Mouse (Mus musculus) embryonic facial prominence, embryonic 14.5 days (tissue): ENCODE measurements around the gene Atp5g1. TPM values are rescaled to one million over a fixed set of nuclear protein-coding genes. Genes with fewer than 3 reads are reported as not detected.
A peak's percentile ranks its signal among the peaks of the same experiment; 100 is the strongest.

Source experiments
- ATAC-seq: fragments of 200-750 bp; cut with Nextera tagmentation; 2 replicates; pipeline ENCODE4 v1.8.0; 2017; ENCODE audit warnings: low read depth, moderate number of reproducible peaks, moderate TSS enrichment
- DNase-seq: peaks from one replicate; pipeline ENCODE4 v3.0.0-alpha.2; 2015; ENCODE audit warnings: low spot score
- H3K27ac ChIP-seq: fragments of 300-500 bp; sonication (generic); replicated peaks from 2 replicates; pipeline ENCODE4 v1.5.1; 2014; ENCODE audit warnings: low read depth, mild to moderate bottlenecking, low read length, moderate library complexity
- H3K27me3 ChIP-seq: fragments of 300-500 bp; sonication (generic); replicated peaks from 2 replicates; pipeline ENCODE4 v1.6.1; 2014; ENCODE audit warnings: low read length; ENCODE audit not compliant: control insufficient read depth, insufficient read depth
- H3K36me3 ChIP-seq: fragments of 300-500 bp; sonication (generic); 2 replicates; pipeline ENCODE4 v1.6.1; 2014; ENCODE audit warnings: low read length, mixed read lengths; ENCODE audit not compliant: control insufficient read depth, insufficient read depth
- H3K4me1 ChIP-seq: fragments of 300-500 bp; sonication (generic); 2 replicates; pipeline ENCODE4 v1.6.1; 2014; ENCODE audit warnings: antibody characterized with exemption, low read length; ENCODE audit not compliant: control insufficient read depth, insufficient read depth
- H3K4me2 ChIP-seq: fragments of 300-500 bp; sonication (generic); 2 replicates; pipeline ENCODE4 v1.6.1; 2014; ENCODE audit warnings: low read depth, mild to moderate bottlenecking, low read length, moderate library complexity, mixed read lengths
- H3K4me3 ChIP-seq: fragments of 300-500 bp; sonication (generic); 2 replicates; pipeline ENCODE4 v1.5.1; 2014; ENCODE audit warnings: low read depth, mild to moderate bottlenecking, low read length
- H3K9ac ChIP-seq: fragments of 300-500 bp; sonication (generic); 2 replicates; pipeline ENCODE4 v1.6.1; 2014; ENCODE audit warnings: low read depth, mild to moderate bottlenecking, low read length, moderate library complexity, mixed read lengths
- H3K9me3 ChIP-seq: fragments of 300-500 bp; sonication (generic); 2 replicates; pipeline ENCODE4 v1.6.1; 2016; ENCODE audit warnings: low read length; ENCODE audit not compliant: control insufficient read depth
- WGBS: fragments of 180-500 bp; shearing (Covaris S2); extraction: QIAGEN DNeasy Blood & Tissue Kit; methylation state at CpG from one replicate; pipeline ENCODE4 v1.1.7; 2014; 5-methylcytosine and 5-hydroxymethylcytosine counted together
- polyA plus RNA-seq: library from polyadenylated mRNA; unstranded; fragments of >200 nt; fragmentation: Nextera tagmentation; extraction: Ambion mirVana; gene quantifications from 2 replicates; pipeline ENCODE4 v1.2.1, GENCODE M21; 2014

The Atp5g1 gene
- polyA plus RNA-seq, 1 experiment from 2014 or later = 777 TPM

DNA sequence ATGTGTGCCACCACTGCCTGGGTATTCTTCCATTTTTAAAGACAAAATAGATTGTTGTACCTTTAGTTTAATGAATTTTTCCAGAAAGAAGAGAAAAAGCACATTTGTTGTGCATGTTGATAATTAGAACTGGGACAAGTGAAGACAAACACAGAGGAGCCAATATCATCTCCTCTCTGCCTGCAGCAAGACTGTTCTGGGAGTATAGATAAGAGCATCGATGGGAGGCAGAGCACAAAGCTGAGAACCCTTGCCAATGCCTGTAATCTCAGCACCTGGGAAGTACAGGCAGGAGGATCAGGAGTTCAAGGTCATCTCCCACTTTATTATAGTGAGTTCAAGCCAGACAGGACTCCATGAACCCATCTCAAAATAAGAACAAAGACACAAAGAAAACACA, 36.9 kb downstream of the Atp5g1 start:
- DNase-seq (no peak), ATAC-seq (no peak)
- Histone ChIP-seq H3K4me1 (peaks cover 11% of the 10 kb centered on the region), H3K9ac (no peak overlapping the region), H3K27ac (no peak overlapping the region), H3K27me3 (no peaks in the 10 kb centered on the region), H3K36me3 (peaks cover 28% of the 10 kb centered on the region), H3K4me2 (no peak overlapping the region), H3K9me3 (no peaks in the 10 kb centered on the region), H3K4me3 (no peak overlapping the region)
- 93% methylated on average over 1 of the region's 1 CpGs for WGBS

DNA sequence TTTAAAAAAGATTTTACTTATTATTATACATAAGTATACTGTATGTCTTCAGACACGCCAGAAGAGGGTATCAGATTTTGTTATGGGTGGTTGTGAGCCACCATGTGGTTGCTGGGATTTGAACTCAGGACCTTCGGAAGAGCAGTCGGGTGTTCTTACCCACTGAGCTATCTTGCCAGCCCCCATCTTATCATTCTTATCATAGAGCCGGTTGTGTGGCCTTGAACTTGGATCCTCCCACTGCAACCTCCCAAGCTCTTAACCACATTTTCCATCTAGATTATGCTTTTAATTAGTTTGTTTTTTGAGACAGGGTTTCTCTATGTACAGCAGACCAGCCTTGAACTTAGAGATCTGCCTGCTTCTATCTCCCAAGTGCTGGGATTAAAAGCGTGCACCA, 38.0 kb downstream of the Atp5g1 start:
- no peak overlapping the region for H3K4me2 ChIP-seq
- no peak overlapping the region for H3K27ac ChIP-seq
- H3K4me1 ChIP-seq = peaks cover 11% of the 10 kb centered on the region
- no peaks in the 10 kb centered on the region for H3K9me3 ChIP-seq
- H3K36me3 ChIP-seq = peaks cover 23% of the 10 kb centered on the region
- H3K9ac ChIP-seq = no peak overlapping the region
- ATAC-seq (no peak), DNase-seq (no peak)
- WGBS = 88% methylated on average over 5 of the region's 5 CpGs
- no peaks in the 10 kb centered on the region for H3K27me3 ChIP-seq
- H3K4me3 ChIP-seq = no peak overlapping the region

DNA sequence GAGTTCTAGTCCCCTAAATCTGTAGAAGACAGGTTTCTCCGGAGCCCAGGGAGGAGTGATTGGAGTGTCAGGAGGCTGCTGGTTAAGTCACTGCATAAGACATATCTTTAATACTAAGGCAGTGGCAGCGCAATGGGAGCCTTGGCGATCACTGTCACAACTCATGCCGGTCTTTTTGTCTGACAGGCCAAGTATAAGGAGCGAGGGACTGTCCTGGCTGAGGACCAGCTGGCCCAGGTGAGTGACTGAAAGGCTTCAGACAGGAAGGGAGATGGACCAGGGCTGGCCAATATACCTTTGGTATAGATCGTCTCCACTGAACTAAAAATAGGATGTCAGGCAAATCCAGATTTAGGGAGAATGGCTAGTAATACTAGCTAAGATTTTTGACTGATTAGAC, 40.3 kb downstream of the Atp5g1 start:
- Histone ChIP-seq H3K9ac (peak overlapping the region; percentile 73), H3K4me2 (peak overlapping the region; percentile 86), H3K4me3 (peak overlapping the region; percentile 58), H3K36me3 (peaks cover 6% of the 10 kb centered on the region), H3K27me3 (no peaks in the 10 kb centered on the region), H3K27ac (no peak overlapping the region), H3K4me1 (peaks cover 11% of the 10 kb centered on the region), H3K9me3 (no peaks in the 10 kb centered on the region)
- DNase-seq (no peak), ATAC-seq (no peak)
- 9% methylated on average over 6 of the region's 6 CpGs for WGBS

DNA sequence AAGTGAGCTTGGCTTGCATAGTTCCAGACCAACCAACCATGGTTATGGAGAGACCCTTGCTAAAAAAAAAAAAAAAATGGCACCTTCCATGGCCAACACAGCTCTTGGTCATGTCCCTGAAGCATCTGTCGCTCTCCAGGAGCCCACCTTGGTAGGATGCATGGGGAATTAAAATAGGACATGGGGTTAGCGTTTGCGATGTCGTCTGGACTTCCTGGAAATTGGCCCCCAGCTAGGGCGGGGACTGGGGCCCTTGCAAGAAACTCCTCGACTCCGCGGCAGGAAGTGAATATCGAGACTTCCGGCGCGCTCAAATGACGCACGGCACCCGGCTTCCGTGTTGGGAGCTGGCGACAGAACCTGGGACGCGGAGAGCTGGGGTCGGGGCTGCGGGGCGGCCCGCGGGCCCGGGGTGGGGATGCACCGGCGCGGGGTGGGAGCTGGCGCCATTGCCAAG, 40.8 kb downstream of the Atp5g1 start, which contains the start of gene Snf8:
Gene Snf8, plus strand, starts transcription at position 290 of the 457 bp plus-strand sequence.
- H3K9ac ChIP-seq = peak within 1 kb of the TSS; percentile 73
- DNase-seq (peak; percentile 96), ATAC-seq (peak; percentile 92)
- peaks cover 6% of the 10 kb centered on the region for H3K36me3 ChIP-seq
- peak within 1 kb of the TSS; percentile 61; the same call in 1 of the 2 replicates for H3K27ac ChIP-seq
- H3K4me2 ChIP-seq = peak within 1 kb of the TSS; percentile 86
- H3K9me3 ChIP-seq = no peaks in the 10 kb centered on the region
- peak within 1 kb of the TSS; percentile 58 for H3K4me3 ChIP-seq
- no peaks in the 10 kb centered on the region for H3K27me3 ChIP-seq
- H3K4me1 ChIP-seq = peaks cover 11% of the 10 kb centered on the region
- 0% methylated on average over 18 of the region's 29 CpGs for WGBS

DNA sequence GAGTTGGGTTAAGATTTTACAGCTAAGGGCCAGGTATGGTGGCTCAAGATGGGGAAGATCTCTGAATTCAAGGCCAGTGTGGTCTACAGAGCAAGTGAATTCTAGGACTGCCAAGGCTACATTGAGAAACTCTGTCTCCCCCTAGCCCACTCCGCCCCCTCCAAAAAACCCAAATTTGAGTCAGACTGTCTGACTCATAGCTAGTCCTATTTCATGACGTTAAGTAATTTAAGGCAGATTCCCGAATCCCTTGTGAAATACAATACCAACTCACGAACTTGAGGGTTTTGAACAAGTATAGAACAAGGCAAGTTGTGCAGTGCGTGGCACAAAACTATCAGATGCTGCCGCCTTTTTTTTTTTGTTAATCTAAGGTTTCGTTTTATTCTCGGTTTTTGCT, 41.4 kb downstream of the Atp5g1 start:
- Histone ChIP-seq H3K4me2 (peak overlapping the region; percentile 86), H3K9me3 (no peaks in the 10 kb centered on the region), H3K9ac (peak overlapping the region; percentile 73), H3K4me1 (peaks cover 11% of the 10 kb centered on the region), H3K4me3 (peak overlapping the region; percentile 58), H3K36me3 (peaks cover 1% of the 10 kb centered on the region; the same call in 1 of the 2 replicates), H3K27me3 (no peaks in the 10 kb centered on the region), H3K27ac (peak overlapping the region; percentile 61; the same call in 1 of the 2 replicates)
- ATAC-seq (no peak), DNase-seq (no peak)
- WGBS = 49% methylated on average over 8 of the region's 8 CpGs

DNA sequence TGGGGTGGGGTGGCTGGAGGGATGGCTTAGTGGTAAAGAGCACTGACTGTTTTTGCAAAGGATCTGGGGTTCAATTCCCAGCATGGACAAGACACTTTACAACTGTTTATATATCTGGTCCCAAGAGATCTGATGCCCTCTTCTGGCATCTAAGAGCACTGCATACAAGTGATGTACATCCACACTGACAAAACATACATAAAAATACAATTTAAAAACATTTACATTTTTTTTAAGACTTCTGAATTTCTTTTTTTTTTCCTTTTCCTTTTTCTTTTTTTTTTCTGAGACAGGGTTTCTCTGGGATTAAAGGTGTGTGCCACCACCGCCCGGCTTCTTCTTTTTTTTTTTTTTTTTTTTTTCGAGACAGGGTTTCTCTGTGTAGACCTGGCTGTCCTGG, 42.2 kb downstream of the Atp5g1 start:
- no peak overlapping the region for H3K4me3 ChIP-seq
- no peaks in the 10 kb centered on the region for H3K9me3 ChIP-seq
- no peak for DNase-seq
- H3K4me2 ChIP-seq = no peak overlapping the region
- peaks cover 11% of the 10 kb centered on the region for H3K4me1 ChIP-seq
- H3K9ac ChIP-seq = no peak overlapping the region
- H3K36me3 ChIP-seq = no peaks in the 10 kb centered on the region
- no peaks in the 10 kb centered on the region for H3K27me3 ChIP-seq
- H3K27ac ChIP-seq = no peak overlapping the region
- WGBS = 98% methylated on average over 3 of the region's 3 CpGs
- ATAC-seq = no peak

DNA sequence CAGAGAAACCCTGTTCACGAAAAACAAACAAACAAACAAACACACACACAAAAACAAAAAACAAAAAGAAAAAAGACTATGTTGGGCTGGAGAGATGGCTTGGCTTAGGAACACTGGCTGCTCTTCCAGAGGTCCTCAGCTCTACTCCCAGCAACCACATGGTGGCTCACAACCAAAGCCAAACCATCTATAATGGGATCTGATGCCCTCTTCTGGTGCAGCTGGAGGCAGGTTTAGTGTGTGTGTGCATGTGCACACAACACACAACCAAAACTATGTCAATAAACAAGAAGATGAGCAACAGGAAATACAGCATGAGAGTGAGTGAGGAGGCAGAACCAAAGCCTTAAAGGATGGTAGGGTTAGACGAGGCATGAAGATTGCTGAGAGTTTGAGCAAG, 43.8 kb downstream of the Atp5g1 start:
- H3K4me1 ChIP-seq = peaks cover 11% of the 10 kb centered on the region
- H3K27ac ChIP-seq = no peak overlapping the region
- 79% methylated on average over 2 of the region's 2 CpGs for WGBS
- H3K4me2 ChIP-seq = no peak overlapping the region
- ATAC-seq (no peak), DNase-seq (no peak)
- H3K4me3 ChIP-seq = no peak overlapping the region
- no peak overlapping the region for H3K9ac ChIP-seq
- no peaks in the 10 kb centered on the region for H3K27me3 ChIP-seq
- no peaks in the 10 kb centered on the region for H3K9me3 ChIP-seq
- no peaks in the 10 kb centered on the region for H3K36me3 ChIP-seq

DNA sequence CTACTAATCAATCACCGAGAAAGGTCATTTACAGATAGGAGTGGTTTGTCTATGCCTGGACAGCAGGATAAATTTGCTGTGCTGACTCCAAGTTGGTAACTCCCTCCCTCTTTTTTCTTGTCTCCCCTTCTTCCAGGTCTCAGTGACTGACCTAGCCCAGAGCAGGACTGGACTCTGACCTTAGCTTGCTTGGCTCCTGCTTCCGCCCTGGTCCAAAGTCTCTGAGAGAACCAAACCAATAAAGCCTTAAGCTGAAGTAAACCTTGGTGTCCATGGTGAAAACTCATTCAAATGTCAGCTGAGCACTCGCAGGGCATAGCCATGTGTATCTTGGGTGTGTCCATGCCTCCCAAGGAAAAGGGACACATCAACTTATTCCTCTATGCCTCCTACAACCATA, 44.9 kb downstream of the Atp5g1 start:
- WGBS = 87% methylated on average over 3 of the region's 3 CpGs

DNA sequence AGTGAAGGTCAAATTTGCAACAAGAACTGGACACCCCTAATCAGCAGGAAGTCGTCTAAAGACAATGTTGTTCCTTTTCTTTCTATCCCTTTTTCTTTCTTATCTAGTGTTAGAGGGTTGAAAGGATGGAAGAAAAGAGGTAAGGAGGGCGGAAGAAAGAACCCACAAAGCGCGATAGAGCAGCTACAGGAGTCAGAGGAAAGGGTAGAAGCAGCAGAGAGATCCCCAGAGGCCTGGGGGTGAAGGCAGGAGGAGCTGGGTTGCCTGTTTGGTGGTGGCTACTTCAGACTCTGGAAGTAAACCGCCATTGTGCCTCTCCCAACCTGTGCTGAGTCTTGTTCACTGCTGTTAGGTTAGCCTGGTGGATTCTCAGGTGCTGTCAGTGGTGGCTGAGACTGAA, 47.3 kb downstream of the Atp5g1 start:
- WGBS = 57% methylated on average over 5 of the region's 5 CpGs

More for the DNA sequence above, 44.9 kb downstream of the Atp5g1 start:
- Histone ChIP-seq H3K9me3 (no peaks in the 10 kb centered on the region), H3K4me3 (no peak overlapping the region), H3K36me3 (no peaks in the 10 kb centered on the region), H3K4me1 (peaks cover 8% of the 10 kb centered on the region), H3K27ac (no peak overlapping the region), H3K4me2 (no peak overlapping the region), H3K27me3 (no peaks in the 10 kb centered on the region), H3K9ac (no peak overlapping the region)
- no peak for ATAC-seq
- DNase-seq = no peak

More for the DNA sequence above, 47.3 kb downstream of the Atp5g1 start:
- Histone ChIP-seq H3K27ac (no peak overlapping the region), H3K9ac (no peak overlapping the region), H3K4me1 (no peaks in the 10 kb centered on the region), H3K4me3 (no peak overlapping the region), H3K36me3 (no peaks in the 10 kb centered on the region), H3K4me2 (no peak overlapping the region), H3K27me3 (no peaks in the 10 kb centered on the region), H3K9me3 (no peaks in the 10 kb centered on the region)
- ATAC-seq = no peak
- DNase-seq = no peak
